Mouse (Mus musculus): ENCODE data around the gene Glce.
A peak's percentile ranks its signal among the peaks of the same experiment; 100 is the strongest.

Glce gene

DNA sequence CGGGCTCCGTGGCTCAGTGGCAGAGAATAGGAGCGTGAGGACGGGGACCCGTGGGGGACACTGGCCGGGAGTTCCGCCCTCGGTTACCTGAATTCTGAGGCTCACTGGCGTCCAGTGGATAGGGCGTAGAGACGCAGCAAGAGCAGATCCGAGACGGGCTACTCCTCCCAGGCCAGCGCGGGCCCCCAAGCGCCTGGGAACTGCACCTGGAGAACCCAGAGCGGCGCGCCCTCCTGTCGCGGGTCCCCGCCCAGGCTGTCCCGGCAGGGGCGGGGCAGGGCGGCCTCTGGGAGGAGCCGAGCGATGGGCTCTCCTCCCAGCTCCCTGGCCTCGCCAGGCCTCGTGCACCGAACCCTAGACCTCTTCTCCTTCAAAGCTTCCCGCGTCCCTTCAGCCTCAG is 95.9 kb downstream of the Glce start, which contains the start of gene Paqr5:
Paqr5 (minus strand) TSS at position 257 of the 400 bp plus-strand sequence.
- peak; percentile 60 for DNase-seq (ENCODE audit: low spot score)

DNA sequence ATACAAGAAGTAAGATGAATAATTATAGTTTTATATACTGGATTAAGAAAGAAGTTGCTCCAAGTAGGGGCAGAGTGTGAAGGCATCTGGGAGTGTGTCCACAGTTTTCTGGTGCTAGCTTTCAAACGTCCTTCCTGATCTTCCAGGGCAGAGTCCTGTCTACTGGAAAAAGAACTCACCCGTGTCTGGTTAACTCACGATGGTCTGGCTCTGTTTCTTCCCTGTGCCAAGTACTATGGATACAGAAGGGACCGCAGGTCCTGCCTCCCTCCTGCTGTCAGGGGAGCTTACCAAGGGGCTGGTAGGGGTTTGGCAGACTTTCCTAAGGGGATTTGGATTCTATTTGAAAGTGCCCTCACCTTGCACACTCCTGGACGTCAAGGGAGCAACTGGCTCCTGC is 97.4 kb downstream of the Glce start:
- DNase-seq (ENCODE audit: low spot score), result no peak

DNA sequence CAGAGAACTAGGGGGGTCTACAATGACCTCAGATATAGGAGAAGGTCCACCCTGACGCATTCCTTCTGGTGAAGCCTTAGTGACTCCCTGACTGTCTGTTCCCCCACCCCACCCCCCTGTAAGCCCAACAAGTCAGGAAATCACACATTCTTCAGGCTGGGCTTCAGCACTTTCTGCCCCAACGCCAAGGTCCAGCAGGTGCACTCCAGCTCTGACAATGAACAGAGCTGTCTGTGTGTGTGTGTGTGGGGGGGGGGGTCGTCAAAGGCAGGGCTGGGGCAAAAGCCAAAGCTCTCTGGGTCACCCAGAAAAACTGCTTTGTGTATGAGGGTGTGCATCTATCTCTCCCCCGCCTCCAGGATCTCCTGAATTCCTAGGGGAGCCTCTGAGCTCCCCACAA is 98.6 kb downstream of the Glce start:
- no peak for DNase-seq (ENCODE audit: low spot score)

DNA sequence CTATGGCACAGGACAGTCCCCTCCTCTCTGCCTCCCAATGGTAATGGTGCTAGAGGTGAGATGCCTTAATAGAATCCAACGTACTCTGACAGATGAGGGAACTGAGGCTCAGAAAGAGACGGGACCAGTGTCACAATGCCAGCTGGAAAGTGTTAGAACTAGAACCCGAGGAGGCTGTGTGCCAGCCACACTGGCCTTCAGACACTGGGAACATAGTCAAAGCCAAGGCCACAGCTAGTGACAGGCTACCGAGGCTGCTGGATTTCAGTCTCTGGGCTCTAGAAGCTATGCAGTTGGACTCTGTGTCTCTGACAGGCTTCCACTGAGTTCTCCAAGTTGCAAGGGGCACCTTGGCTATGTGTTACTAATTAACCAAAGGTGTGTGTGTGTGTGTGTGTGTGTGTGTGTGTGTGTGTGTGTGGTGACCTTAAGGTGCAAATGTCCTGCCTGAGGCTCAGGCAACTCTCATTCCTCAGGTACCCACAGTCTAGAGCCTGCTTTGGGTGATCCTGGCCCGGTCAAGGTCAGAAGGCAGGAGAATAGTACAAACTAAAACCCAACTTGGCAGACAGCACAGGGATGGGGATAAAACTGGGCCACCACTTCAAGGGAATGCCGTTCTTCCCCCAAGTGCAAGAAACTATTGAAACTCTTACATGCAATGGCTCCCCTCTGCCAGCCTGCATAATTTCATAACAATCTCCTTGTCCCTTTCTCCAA is 99.3 kb downstream of the Glce start:
- no peak for DNase-seq (ENCODE audit: low spot score)

DNA sequence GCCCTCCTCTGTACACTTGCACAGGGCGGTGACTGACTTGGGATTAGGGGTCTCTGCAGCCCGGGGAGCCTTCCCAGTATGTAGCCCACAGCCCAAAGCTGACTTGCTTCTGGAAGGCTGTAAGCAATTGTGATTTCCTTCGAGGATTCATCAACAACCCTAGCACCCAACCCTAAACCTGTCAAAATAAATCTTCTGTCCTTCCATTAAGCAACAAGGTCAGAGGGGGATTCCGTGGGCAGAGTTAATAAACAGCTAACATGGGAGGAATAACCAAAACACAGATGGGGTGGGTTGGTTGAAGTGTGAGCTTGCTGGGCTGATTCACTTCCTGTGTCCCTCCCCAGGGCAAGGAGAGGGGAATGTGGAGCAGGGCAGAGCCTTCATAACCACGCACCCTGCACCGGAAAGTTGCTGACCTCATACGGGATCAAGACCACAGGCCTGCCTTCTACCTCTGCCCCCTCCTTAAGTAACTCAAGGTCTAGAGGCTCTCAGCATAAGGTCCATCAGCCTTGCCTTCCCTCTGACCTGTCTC is 100.8 kb downstream of the Glce start:
- no peak for DNase-seq (ENCODE audit: low spot score)

DNA sequence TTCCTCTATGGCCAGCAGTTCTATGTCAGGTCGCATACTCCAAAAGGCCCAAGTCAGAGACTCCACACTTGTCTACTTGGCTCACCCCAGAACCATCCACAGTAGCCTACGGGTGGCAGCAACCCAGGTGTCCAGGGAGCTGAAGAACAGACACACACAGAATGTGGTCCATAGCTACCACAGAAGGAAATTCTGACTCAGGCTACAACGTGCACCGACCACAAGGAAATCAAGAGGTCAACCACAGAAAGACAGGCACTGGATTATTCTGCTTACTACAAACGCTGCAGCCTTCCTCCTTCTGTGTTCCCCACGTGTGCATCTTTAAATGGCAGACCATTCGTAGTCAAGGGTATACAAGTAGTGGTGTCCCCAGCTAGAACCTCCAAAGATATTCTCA is 102.2 kb downstream of the Glce start:
- DNase-seq (ENCODE audit: low spot score), result no peak

DNA sequence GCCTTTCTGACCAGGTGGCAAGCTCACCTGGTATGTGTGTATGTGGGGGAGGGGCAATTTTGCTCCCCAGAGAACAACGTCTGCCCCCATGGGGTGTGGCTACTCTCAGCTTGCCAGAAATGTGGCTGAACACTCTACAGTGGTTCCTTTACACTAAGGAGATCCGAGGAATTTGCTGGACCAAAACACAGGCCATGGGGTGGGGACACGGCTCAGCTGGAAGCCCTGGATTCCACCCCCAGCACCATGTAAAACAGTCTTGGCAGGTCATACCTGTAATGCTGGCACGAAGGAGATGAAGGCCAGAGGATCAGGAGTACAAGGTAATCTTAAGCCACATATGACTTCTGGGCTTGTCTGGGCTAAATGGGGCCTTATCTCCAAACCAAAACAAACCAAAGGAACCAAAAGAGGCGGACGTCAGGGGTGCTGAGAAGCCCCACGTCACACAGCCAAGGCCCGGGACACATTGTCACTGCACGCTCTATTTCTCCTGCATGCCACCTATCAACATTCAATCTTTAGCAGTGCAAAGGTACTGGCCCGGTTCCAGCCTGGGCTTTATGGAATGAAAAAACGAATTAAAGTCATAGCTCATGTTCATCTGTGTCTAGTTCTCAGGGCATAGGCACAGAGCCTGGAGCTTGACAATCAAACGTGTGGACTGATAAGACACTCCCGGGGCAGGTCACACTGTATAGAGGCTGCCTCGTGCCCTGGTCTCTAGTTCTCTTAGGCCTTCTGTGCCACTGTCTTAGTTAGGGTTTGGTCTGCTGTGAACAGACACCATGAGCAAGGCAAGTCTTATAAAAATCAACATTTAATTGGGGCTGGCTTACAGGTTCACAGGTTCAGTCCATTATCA is 104.0 kb downstream of the Glce start:
- no peak for DNase-seq (ENCODE audit: low spot score)

DNA sequence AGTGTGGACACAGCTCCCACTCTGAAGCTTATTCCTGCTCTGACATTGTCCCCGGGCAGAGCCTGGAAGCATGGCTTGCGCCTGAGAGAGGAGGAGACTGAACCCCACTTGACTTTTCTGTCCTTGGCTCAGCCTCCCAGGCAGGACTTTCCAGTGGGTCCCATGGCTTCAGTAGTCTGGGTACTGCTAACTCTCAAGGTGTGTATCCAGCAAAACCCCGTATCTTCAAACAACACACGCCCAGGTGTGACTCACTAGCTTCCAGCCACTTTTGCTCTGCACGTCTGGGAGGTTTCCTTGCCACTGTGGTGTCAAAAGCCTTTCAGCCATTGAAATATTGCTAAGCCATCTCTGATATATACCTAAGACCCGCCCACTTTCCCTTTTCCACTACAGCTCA is 105.1 kb downstream of the Glce start:
- DNase-seq (ENCODE audit: low spot score), result no peak

DNA sequence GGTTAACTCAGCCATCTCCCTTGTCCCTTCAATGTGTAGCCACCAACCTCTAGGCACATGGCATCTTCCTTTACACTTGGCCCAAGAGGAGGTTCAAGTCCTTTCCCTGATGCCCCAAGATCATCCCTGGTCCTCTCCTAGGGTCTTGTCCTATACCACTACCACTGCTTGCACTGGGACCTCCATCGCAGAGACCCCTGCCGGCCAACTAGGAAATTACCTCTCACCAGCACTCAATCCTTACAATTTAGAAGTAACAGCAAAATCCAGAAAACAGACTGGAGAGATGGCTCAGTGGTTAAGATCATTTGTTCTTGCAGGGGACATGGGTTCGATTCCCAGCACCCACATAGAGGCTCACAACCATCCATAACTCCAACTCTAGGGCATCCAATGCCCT is 107.0 kb downstream of the Glce start:
- DNase-seq (ENCODE audit: low spot score), result no peak

DNA sequence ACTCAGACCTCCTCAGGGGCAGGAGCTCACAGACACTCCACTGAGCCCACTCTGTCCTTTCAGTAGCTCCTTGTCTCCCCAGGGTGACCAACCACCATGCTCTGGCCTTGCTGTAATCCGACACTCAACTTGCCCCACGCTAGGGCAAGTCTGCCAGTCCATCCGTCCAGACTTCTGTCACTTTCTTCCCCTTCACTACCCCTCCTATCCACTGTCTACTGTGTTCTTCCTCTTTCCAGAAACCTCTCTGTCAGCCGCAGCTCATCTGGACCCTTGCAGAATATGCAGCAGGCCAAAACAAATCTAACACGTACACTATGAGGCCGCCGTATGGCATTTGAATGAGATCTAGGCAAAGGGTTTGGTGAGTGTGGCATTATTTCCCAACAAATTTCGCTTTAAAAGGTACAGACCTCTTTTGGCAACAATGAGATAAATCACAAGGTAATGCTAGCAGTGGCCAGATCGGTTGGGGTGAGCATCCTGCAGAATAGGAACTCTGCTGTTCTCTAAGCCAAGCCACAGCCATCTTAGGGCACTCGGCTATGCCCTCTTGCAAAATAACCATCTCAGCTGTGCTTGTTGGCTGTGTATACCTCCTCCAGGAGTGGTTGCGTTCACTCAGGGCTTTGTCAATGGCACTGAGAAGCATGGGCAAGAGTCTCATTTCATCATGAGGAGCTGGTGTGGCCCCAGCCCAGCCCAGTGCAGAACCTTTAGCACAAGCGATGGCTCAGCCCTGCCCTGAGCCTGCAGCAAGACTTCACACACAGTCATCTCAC is 108.9 kb downstream of the Glce start:
- no peak for DNase-seq (ENCODE audit: low spot score)

DNA sequence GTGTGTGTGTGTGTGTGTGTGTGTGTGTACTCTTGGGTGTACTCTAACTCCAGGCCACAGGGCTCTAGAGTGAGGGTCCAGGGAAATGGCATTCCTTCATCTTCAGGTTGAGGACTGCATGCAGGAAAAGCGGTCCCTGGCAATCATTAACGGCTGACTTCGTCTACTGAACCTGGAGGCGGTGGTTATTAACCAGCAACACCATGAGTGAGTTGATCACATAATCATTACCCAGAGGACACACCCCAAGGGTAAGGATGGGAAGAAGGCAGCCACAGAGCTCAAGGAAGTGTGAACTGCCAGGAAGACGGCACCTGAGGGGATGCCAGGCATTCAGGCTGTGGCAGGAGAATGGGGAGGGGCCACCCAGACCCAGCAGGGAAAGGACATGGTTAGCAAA is 114.1 kb downstream of the Glce start:
- no peak for DNase-seq (ENCODE audit: low spot score)

Measured in embryo, embryonic 10 days (tissue).